Mouse (Mus musculus) C2C12 (cell line): Measurements from ENCODE around the gene Ccdc73.

Experiments
- CTCF ChIP-seq: IDR thresholded peaks from one replicate; pipeline ENCODE4 v1.5.1; 2011; ENCODE audit not compliant: control insufficient read depth, insufficient read depth, insufficient read length
- FOSL1 ChIP-seq: IDR thresholded peaks from one replicate; pipeline ENCODE4 v1.8.0; 2011; ENCODE audit warnings: mild to moderate bottlenecking, low read length; ENCODE audit not compliant: poor library complexity, insufficient read depth, severe bottlenecking
- MAX ChIP-seq: IDR thresholded peaks from one replicate; pipeline ENCODE4 v1.6.1; 2011; ENCODE audit warnings: mild to moderate bottlenecking, control low read depth
- MYOD1 ChIP-seq: IDR thresholded peaks from one replicate; pipeline ENCODE4 v1.6.1; 2011; ENCODE audit warnings: low read depth; ENCODE audit not compliant: control insufficient read depth, insufficient read length
- MYOG ChIP-seq: IDR thresholded peaks from one replicate; pipeline ENCODE4 v1.6.1; 2011; ENCODE audit not compliant: control insufficient read depth, insufficient read length; ENCODE audit errors: extremely low read depth
- USF1 ChIP-seq: IDR thresholded peaks from one replicate; pipeline ENCODE4 v1.6.1; 2011; ENCODE audit warnings: low read depth, mild to moderate bottlenecking, control low read depth, moderate library complexity

DNA sequence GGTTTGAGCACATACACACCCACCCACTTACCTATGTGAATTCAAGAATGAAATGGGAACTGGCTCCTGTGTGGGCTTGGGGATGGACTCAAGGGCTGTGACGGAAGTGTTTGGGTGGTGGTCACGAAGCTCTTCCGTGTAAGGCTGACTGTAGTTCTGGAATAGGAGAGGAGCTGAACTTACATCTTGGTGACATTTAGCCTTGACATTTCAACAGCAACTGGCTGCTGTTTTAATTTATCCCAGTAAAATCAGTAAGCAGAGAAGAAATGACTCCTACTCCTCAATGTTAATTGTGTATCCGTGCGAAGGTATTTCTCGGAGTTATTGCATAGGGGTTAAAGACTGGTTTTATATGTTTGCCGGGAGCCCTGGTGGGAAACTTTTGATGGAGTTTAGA lies 15.1 kb upstream of the Ccdc73 start:
- TF ChIP-seq CTCF (no peak), MYOD1 (no peak), MAX (no peak), MYOG (no peak), USF1 (no peak), FOSL1 (no peak)
